Mouse (Mus musculus) urinary bladder, postnatal 14 days (tissue): Measurements from ENCODE around the gene Chil3.
"Not testable (repeated sequence)": the region's sequence is repeated elsewhere in the genome, so short reads cannot be mapped to it uniquely, and the experiment has no call there.

Experiments
- DNase-seq: peaks from one replicate; pipeline ENCODE4 v3.0.0; 2021; ENCODE audit warnings: low spot score

Gene Chil3

DNA sequence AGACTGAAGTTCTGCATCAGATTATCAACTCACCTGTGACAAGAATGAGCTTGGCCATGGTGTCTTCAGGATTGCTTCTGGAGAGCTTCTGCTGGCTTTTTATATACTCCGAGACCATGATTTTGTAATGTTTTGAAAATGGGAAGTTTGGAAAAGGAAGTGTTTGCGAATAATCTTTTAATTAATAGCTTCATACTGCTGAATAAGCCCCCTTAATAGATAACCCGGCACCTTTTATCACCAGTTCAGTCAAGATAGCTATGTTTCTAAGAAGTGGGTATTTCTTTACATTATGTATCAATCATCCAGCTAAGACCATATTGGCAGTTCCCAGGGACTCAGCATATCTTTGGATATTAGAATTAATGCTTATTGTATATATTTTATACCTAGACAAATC, at the start of gene Chil3:
Gene Chil3, minus strand, starts transcription at position 101 of the 400 bp plus-strand sequence.
- DNase-seq, result no peak

DNA sequence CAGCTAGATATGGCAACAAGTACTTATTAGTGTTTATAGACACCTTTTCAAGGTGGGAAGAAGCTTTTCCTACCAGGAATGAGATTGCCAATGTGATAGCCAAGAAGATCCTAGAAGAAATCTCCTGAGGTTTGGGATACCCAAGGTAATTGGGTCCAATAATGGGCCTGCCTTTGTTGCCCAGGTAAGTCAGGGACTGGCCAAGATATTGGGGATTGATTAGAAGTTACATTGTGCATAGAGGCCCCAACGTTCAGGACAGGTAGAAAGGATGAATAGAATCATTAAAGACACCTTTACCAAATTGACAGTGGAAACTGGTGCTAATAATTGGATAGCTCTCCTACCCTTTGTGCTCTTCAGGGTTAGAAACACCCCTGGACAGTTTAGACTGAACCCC, 30.7 kb upstream of the Chil3 start:
- DNase-seq, result not testable (repeated sequence)

- DNase-seq, result not testable (repeated sequence)
Observed at GRCm38 (mm10) chr3:106197246-106197645, 29.9 kb upstream of the Chil3 start.

GRCm38 (mm10) chr3:106196276-106196675, 28.9 kb upstream of the Chil3 start:
- no peak for DNase-seq

DNA sequence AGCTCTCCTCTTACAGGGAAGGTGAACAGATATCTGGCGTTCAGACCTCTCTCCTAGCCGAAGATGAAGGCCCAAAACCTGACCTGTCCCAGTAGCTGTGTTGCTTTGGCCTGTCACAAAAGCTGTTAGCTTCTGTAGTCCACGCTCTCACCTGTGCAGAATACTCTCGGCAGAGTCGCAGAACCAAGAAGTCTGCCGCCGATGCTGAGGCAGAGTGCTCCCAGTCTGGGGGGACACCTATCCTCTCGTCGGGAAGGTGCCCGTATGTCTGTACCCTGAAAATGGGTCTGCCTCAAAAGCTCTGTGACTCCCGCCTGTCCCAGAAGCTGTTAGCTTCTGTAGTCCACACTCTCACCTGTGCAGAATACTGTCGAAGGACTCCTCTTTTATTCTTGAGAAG, 28.1 kb upstream of the Chil3 start:
- DNase-seq, result no peak

GRCm38 (mm10) chr3:106187991-106188390, 20.6 kb upstream of the Chil3 start:
- DNase-seq, result no peak

- DNase-seq, result no peak
Observed at GRCm38 (mm10) chr3:106177509-106178189, 10.3 kb upstream of the Chil3 start.

DNA sequence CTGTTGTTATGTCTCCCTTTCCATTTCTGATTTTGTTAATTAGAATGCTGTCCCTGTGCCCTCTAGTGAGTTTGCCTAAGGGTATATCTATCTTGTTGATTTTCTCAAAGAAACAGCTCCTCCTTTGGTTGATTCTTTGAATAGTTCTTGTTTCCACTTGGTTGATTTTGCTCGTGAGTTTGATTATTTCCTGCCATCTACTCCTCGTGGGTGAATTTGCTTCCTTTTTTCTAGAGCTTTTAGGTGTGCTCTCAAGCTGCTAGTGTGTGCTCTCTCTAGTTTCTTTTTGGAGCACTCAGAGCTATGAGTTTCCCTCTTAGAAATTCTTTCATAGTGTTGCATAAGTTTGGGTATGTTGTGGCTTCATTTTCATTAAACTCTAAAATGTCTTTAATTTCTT, 7.6 kb upstream of the Chil3 start:
- not testable (repeated sequence) for DNase-seq

DNA sequence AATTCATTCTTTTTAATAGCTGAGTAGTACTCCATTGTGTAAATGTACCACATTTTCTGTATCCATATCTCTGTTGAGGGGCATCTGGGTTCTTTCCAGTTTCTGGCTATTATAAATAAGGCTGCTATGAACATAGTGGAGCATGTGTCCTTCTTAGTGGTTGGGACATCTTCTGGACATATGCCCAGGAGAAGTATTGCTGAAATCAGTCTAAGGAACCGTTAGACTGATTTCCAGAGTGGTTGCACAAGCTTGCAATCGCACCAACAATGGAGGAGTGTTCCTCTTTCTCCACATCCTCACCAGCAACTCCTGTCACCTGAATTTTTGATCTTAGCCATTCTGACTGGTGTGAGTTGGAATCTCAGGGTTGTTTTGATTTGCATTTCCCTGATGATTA, 5.1 kb upstream of the Chil3 start:
- DNase-seq, result not testable (repeated sequence)

GRCm38 (mm10) chr3:106171135-106171731, 3.9 kb upstream of the Chil3 start:
- DNase-seq, result no peak

GRCm38 (mm10) chr3:106170522-106171053, 3.2 kb upstream of the Chil3 start:
- DNase-seq, result no peak

DNA sequence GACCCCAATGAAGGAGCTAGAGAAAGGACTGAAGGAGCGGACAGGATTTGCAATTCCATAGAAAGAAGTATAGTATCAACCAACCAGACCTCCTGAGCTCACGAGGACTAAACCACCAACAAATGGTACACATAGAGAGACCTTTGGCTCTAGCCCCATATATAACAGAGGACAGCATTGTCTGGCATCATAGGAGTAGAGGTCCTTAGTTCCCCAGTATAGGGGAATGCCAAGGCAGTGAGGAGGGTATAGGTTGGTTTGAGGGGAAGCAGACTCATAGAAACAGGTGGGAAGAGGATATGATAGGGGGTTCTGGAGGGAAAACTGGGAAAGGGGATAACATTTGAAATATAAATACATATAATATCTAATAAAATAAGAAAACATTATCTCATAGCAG, 13.0 kb downstream of the Chil3 start:
- DNase-seq, result no peak

GRCm38 (mm10) chr3:106144081-106144480, 23.3 kb downstream of the Chil3 start:
- no peak for DNase-seq

- DNase-seq, result no peak
Observed at GRCm38 (mm10) chr3:106131690-106132089, 35.7 kb downstream of the Chil3 start.

DNA sequence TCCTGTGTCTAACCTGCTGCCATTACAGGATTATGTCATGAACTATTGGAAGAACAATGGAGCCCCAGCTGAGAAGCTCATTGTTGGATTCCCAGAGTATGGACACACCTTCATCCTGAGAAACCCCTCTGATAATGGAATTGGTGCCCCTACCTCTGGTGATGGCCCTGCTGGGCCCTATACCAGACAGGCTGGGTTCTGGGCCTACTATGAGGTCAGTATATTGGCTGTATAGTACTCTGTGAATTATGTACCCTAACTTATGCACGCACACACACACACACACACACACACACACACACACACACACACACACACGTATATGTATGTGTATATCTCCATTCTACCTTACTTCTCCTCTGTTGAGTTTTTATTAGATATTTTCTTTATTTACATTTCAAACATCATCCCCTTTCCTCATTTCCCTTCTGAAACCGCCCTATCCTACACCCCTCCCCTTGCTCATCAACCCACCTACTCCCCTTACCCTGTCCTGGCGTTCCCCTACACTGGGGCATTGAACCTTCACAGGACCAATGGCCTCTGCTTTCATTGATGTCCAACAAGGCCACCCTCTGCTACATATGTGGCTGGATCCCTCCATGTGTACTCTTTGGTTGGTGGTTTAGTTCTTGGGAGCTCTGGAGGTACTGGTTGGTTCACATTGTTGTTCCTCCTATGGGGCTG, 38.4 kb downstream of the Chil3 start:
- no peak for DNase-seq

- no peak for DNase-seq
Observed at GRCm38 (mm10) chr3:106126999-106127398, 40.4 kb downstream of the Chil3 start.

DNA sequence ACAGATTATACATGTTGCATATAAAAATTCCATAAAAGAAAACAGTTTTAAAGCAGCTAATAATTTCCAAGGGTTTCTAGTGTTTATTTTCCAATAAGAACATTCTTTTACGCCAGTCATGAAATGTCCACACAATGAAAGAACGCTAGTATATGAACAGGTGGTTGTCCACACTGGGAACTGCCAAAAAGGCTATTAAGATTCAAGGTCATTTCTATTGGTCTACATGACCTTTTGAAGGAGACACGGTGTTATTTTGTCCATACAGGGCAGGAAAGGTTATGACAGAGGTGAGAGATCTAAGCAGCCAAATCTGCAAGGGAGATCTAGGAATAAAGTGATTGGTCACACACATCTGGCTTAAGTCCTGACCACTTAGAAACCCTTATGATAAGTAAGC, 54.4 kb downstream of the Chil3 start, which contains the start of gene Chia1:
Gene Chia1, plus strand, starts transcription at position 301 of the 400 bp plus-strand sequence.
- no peak for DNase-seq
